Mouse (Mus musculus): Measurements from ENCODE around the gene Abhd16a.

Gene Abhd16a

GRCm38 (mm10) chr17:35147922-35148639 is 59.0 kb downstream of the Abhd16a start:
- DNase-seq (ENCODE audit: low spot score), result no peak

- no peak for DNase-seq (ENCODE audit: low spot score)
These were observed 63.1 kb downstream of the Abhd16a start for GRCm38 (mm10) chr17:35152121-35152520.

All from MN1 (cell line).